Mouse (Mus musculus) monocyte, adult 2 months (primary cell): Measurements from ENCODE around the gene Acss2.
"Not testable (repeated sequence)": the region's sequence is repeated elsewhere in the genome, so short reads cannot be mapped to it uniquely, and the experiment has no call there.

Experiments
- DNase-seq, 2 experiments: peaks; one replicate each; pipeline ENCODE4 v3.0.0; 2022; ENCODE audit warnings: low spot score in 2 of 2, low read depth in 1 of 2

The Acss2 gene

GRCm38 (mm10) chr2:155585486-155585885 is 67.7 kb downstream of the Acss2 start:
- peak in 1 of 2 experiments; percentile 24 for DNase-seq

GRCm38 (mm10) chr2:155588136-155588535 is 70.4 kb downstream of the Acss2 start:
- DNase-seq = no peak

DNA sequence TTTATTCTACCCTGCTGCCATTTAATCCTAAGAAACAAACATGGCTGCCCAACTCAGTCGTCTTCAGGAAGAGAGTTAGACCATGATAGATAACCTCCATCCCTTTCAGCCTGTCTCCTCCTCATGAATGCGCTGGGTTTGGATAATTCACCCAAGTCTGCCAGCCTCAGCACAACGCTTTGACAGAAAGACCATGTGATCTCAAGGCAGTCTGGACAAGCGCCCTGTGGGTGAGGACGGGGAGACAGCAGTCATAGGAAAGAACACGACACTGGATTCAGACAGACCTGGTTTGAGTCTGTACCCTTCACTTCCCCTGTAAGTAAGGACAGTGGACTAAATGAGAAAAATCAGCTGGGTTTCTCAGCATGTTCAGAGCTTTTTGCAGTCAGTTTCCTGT is 71.8 kb downstream of the Acss2 start:
- DNase-seq = no peak

GRCm38 (mm10) chr2:155590876-155591275 is 73.1 kb downstream of the Acss2 start:
- no peak for DNase-seq

DNA sequence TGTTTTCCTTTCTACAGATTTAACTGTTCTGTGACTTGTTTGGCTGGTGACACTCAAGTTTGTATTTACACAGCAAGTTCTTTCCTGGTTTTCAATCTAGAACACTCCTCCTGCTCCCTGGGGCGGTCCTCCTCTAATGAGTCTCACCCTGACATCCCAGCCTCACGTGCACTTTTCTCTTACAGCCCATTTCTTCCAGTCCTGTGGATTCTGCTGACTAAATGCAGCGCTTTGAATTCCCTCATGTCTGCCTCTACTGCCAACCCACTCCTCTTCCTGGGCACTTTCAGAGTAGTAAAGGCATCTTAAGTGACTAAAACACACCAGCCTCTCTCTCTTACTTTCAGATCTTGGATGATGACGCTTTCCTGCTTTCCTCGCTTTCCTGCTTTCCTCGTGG is 73.9 kb downstream of the Acss2 start:
- DNase-seq = no peak

DNA sequence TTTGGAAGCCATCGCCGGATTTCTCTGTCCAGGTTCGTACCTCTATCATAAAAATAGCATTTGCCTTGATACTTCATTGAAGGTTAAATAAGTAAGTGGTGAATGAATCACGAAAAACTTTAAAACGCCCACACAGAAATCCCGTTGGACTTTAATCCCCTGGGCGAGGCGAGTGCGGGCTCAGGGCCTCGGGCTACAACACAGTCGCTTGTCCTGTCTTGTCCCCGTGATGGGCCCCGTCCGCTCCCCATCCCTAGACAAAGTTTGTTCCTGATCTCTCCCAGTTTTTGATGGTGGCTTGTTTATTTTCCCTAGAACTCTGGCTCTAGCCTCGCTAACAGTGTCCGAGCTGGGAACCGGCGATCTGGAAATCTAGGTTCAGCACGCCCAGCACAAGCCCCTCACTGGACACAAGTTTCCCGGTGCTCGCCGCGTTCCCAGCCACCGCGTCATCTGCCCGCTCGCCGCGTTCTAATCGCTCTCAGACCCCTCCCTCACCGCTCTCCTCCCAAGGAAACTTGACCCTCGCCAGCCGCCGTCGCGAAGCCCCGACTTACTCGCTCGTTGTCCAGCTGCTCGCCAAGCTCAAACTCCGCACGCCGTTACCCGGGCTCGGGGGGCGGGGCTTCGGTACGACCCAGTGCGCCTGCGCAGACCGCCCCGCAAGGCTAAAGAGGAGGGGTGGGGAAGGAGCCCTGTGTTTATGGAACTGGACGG is 74.5 kb downstream of the Acss2 start, which contains the start of gene Gss:
Gene Gss (minus strand): TSS at position 674 of the 717 bp plus-strand sequence.
- DNase-seq = peak; percentile 89 to 95

DNA sequence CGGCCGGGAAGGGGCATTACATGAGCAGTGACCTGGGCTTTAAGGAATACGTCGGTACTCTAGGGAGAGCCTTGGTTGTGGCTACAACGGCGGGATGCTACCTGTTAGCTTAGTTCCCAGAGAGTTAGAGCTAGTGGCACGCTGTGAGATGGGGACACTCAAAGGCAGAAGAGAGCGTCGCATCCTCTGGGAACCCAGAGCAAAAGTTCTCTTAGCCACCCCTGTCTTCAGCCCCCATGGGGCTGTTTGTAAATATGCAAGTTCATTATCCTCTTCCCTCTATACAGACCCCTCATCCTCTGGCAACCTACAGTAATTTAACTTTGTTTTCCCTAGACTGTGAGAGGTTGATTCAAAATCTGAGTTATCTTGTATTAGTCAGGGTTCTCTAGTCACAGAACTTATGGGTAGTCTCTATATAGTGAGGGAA is 75.1 kb downstream of the Acss2 start:
- no peak for DNase-seq

DNA sequence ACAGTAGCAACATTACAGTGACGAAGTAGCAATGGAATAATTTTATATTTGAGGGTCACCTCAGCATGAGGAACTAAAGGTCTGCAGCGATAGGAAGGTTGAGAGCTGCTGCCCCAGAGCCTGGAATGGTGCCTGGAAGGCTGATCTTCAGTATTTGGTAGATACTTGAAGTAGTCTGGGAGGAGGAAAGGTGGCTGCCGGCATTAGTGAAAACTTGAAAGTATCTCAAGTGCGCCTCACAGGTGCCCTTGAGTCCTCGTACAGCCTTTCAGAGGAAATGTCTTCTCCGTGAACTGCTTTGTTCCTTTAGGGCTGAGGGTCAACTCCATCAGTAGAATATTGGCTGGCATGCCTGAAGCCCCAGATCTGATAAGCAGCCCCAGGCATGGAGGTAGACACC is 77.8 kb downstream of the Acss2 start:
- DNase-seq = no peak

DNA sequence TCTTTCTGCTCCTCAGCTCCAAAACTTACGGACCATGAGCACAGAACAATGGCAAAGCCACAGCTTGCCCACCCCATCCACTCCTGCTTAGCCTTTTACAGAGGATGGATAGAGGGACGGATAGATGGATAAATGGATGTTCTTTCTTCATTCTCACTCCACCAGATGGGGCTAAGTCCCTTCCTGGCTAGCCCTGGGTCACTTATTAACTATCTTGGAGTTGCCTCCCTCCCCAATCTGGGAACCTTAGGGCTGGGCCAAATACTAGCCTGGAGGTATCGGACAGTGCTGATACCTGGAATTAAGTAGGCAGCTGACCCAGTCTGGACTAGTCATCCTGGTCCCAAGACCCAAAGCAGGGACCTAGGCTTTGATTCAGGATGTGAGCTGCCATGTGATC is 86.0 kb downstream of the Acss2 start:
- DNase-seq = no peak

DNA sequence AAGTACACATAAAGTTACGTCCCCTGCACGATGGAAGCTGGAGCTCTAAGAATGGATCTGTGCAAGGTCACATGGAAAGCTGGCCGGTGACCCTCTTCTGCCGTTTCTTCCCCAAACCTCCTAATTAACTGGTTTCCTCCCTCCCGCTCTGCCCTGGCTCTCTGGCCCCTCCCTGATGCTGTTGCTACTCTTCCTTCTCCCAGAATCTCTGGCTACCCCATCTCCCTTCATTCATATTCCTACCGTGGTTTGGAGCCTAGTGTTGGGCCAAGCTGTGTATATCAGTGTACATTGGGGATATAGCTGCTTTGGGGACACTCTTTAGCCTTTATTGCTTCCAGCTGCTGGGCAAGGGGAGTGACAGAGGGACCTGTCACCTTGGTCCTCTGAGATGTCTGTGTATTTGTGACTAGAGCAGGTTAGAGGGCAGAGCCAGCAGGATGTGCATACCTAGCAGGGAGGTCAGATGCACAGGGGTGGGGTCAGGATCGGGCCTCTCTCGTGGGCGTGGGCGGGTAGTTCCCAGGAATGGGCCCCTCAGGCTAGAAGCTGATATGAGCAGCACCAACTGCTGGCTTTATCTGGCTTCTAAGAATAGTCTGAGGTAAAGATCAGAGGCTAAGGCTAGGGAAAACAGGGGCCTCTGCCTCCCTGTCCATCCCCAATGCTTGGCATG is 87.0 kb downstream of the Acss2 start:
- no peak for DNase-seq

DNA sequence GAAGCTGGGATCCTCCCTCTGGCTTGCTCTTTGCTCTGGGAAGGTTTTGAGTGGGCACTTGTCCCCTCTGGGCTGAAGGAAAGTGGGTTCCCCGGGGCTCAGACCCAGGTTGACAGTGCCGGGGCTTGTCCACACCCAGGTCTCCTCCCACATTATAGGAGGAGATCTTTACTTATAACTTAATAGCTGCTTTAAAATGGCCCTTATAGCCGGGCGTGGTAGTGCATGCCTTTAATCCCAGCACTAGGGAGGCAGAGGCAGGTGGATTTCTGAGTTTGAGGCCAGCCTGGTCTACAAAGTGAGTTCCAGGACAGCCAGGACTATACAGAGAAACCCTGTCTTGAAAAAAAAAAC is 87.5 kb downstream of the Acss2 start:
- not testable (repeated sequence) for DNase-seq

DNA sequence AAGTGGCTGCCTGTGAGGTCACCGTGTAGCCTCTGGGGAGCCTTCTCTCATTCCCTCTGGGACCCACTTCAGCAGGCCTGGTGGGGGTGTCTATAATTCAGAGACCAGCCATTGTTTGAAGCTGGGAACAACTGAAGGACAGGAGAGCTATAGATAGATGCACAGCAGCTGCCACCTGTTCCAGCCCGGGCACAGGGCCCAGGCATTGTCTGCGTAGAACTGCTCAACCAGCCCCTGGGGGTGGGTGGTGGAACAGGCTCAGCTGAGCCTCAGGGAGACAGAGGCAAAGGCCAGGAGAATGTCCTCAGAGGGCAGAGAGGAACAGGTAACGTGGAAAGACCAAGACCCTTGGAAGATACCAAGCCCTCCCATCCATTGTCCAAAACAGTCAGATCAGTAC is 88.6 kb downstream of the Acss2 start:
- no peak for DNase-seq

DNA sequence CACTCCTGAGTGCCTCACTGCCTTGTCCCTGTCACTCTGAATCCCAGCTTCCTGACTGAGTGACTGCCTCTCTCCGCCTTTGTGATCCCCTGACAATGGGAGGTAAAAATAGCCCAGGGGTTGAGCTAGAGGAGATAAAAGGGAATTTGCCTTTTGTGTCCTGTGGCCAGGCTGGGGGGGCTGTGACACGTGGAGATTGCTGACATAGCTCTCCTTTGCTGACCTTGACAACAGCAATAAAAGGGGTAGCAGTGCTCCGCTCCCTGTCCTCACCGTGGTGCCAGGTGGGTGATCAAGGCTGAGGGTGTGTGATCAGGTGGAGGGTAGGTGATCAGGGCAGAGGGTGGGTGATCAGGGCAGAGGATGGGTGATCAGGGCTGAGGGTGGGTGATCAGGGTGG is 93.2 kb downstream of the Acss2 start, which contains the start of gene Myh7b:
Gene Myh7b (plus strand): TSS at position 235 of the 400 bp plus-strand sequence.
- DNase-seq = no peak

DNA sequence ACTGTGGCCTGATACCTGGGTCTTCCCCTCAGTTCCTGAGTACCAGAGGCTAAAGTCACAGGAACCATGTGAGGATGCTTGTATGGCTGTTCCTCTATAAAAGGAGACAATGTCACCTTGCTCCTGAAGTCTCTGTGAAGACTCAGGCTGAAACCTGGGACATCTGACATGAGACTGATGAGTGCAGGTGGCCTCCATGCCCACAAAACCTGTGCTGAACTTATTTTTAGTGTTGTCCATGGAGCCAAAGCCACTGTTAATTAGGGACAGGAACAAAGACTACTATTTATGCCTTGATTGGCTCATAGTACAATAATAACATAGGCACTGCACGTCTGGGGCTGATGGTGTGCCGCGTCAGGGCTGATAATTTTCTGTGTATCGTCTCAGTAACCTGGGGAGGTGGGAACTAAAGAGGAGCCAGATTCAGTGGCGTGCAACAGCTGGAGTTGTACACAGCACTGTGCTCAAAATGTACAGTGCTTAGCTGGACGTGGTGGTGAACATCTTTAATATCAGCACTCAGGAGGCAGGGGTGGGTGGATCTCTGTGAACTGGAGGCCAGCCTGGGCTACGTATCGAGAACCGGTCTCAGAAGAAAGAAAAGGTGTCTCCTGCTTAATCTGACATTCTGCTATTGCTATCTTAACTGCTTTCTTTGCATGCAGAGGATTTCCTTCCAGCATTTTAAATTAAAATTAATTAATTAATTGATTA is 94.2 kb downstream of the Acss2 start:
- DNase-seq = no peak

- no peak for DNase-seq
These were observed 95.6 kb downstream of the Acss2 start for GRCm38 (mm10) chr2:155613326-155613755.

- DNase-seq = no peak
These were observed 96.2 kb downstream of the Acss2 start for GRCm38 (mm10) chr2:155613953-155614352.

- no peak for DNase-seq
These were observed 99.2 kb downstream of the Acss2 start for GRCm38 (mm10) chr2:155616971-155617370.

- DNase-seq = peak; percentile 47 to 80
These were observed 102.1 kb downstream of the Acss2 start for GRCm38 (mm10) chr2:155619817-155620216.

GRCm38 (mm10) chr2:155622606-155623005 is 104.9 kb downstream of the Acss2 start:
- no peak for DNase-seq

GRCm38 (mm10) chr2:155623996-155624395 is 106.2 kb downstream of the Acss2 start:
- DNase-seq = no peak

GRCm38 (mm10) chr2:155624730-155625129 is 107.0 kb downstream of the Acss2 start:
- no peak for DNase-seq

GRCm38 (mm10) chr2:155626277-155626676 is 108.5 kb downstream of the Acss2 start:
- DNase-seq = no peak
